Comparison of ENCODE assay signal across 27 mouse cellular contexts in the genomic region with DNA sequence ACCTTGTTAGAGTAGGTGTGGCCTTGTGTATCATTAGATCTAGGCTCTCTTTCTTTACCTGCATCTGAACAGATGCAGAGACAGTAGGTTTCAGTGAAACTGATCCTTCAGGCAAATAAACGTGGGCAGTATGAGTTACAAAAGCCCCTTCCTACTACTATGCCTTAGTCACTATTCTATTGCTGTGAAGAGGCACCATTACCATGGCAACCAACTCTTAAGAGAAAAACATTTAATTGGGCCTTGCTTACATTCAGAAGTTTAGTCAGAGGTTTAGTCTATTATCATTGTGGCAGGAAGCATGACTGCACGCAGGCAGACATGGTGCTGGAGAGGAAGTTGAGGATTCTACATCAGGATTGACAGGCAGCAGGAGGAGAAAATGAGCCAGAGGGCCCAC.
"Had no signal": no experiment of that assay in that cellular context is flagged by ENCODE, and none has a peak within 500 bp of the region (broad histone marks: within the 10 kb centered on the region; RNA-seq: fewer than 3 reads in every experiment).

No protein-coding gene starts in this region.

- ATAC-seq: hindbrain, postnatal 0 days; intestine, embryonic 16.5 days had no signal

- H3K4me2 ChIP-seq: heart, embryonic 11.5 days; heart, embryonic 13.5 days; heart, embryonic 15.5 days; hindbrain, embryonic 13.5 days; hindbrain, embryonic 15.5 days; limb, embryonic 12.5 days; liver, embryonic 11.5 days; liver, embryonic 13.5 days had no signal

- H3K36me3 ChIP-seq: heart, embryonic 13.5 days; heart, embryonic 15.5 days; hindbrain, embryonic 13.5 days; hindbrain, embryonic 15.5 days; limb, embryonic 10.5 days; limb, embryonic 12.5 days; liver, embryonic 13.5 days had no signal

- H3K4me3 ChIP-seq: gastrocnemius, adult 2 months; heart, adult 2 months; heart, embryonic 13.5 days; heart, embryonic 15.5 days; hindbrain, embryonic 13.5 days; hindbrain, embryonic 15.5 days; layer of hippocampus, adult 2 months; left cerebral cortex, adult 2 months; limb, embryonic 10.5 days; limb, embryonic 12.5 days; liver, embryonic 13.5 days had no signal

- H3K27me3 ChIP-seq: heart, embryonic 13.5 days; heart, embryonic 15.5 days; hindbrain, embryonic 13.5 days; hindbrain, embryonic 15.5 days; limb, embryonic 12.5 days; liver, embryonic 13.5 days had no signal

- H3K27ac ChIP-seq: gastrocnemius, adult 2 months; heart, adult 2 months; heart, embryonic 13.5 days; heart, embryonic 15.5 days; hindbrain, embryonic 13.5 days; hindbrain, embryonic 15.5 days; hindbrain, postnatal 0 days; layer of hippocampus, adult 2 months; left cerebral cortex, adult 2 months; limb, embryonic 10.5 days; limb, embryonic 12.5 days; liver, embryonic 13.5 days had no signal

- H3K4me1 ChIP-seq: heart, embryonic 13.5 days; heart, embryonic 15.5 days; hindbrain, embryonic 13.5 days; hindbrain, embryonic 15.5 days; limb, embryonic 10.5 days; limb, embryonic 12.5 days; liver, embryonic 13.5 days had no signal

- DNase-seq: gastrocnemius, adult 2 months; gastrocnemius, postnatal 10 days; gastrocnemius, postnatal 25 days; heart, adult 11 months; heart, adult 2 months; heart, postnatal 14 days; heart, postnatal 36 days; kidney, adult 11 months; kidney, adult 2 months; kidney, adult 9 months; kidney, postnatal 10 days; kidney, postnatal 25 days; kidney, postnatal 4 days; liver; liver, embryonic 13.5 days had no signal

- H3K9ac ChIP-seq: heart, embryonic 13.5 days; heart, embryonic 15.5 days; hindbrain, embryonic 13.5 days; hindbrain, embryonic 15.5 days; limb, embryonic 12.5 days; liver, embryonic 13.5 days had no signal

- H3K9me3 ChIP-seq: heart, embryonic 13.5 days; heart, embryonic 15.5 days; hindbrain, embryonic 13.5 days; hindbrain, embryonic 15.5 days; limb, embryonic 10.5 days; limb, embryonic 12.5 days; liver, embryonic 13.5 days had no signal
